Mouse (Mus musculus) heart, adult 2 months (tissue): ENCODE data around the gene Npnt. TPM values are rescaled to one million over a fixed set of nuclear protein-coding genes. Genes with fewer than 3 reads are reported as not detected.
A peak's percentile ranks its signal among the peaks of the same experiment; 100 is the strongest.

Experiments
- DNase-seq, 2 experiments: peaks; one replicate each; pipeline ENCODE4 v3.0.0; 2021
- H3K27ac ChIP-seq: fragments of 200-600 bp; 2 replicates; pipeline ENCODE4 v1.8.1; 2022
- H3K27me3 ChIP-seq: fragments of 200-500 bp; 2 replicates; pipeline ENCODE4 v1.6.1; 2012; ENCODE audit warnings: mild to moderate bottlenecking, low read length, inconsistent platforms, mixed read lengths; ENCODE audit not compliant: control insufficient read depth, insufficient read depth
- H3K36me3 ChIP-seq: fragments of 200-500 bp; 2 replicates; pipeline ENCODE4 v1.6.1; 2012; ENCODE audit warnings: low read length, inconsistent platforms; ENCODE audit not compliant: control insufficient read depth, insufficient read depth
- H3K4me1 ChIP-seq: fragments of 200-500 bp; 2 replicates; pipeline ENCODE4 v1.6.1; 2011; ENCODE audit warnings: low read length; ENCODE audit not compliant: control insufficient read depth, insufficient read depth
- H3K4me3 ChIP-seq: fragments of 200-600 bp; 2 replicates; pipeline ENCODE4 v1.8.1; 2022
- H3K79me2 ChIP-seq: fragments of 200-500 bp; replicated peaks from 2 replicates; pipeline ENCODE4 v1.6.1; 2012; ENCODE audit warnings: mild to moderate bottlenecking, inconsistent platforms, low read length, moderate library complexity, mixed read lengths; ENCODE audit not compliant: control insufficient read depth, insufficient read depth
- H3K9ac ChIP-seq: fragments of 200-500 bp; 2 replicates; pipeline ENCODE4 v1.6.1; 2012; ENCODE audit warnings: low read depth, mild to moderate bottlenecking, control low read depth, inconsistent platforms, low read length, mixed read lengths
- CTCF ChIP-seq: fragments of 200-600 bp; IDR thresholded peaks from 2 replicates; pipeline ENCODE4 v1.8.1; 2022; ENCODE audit warnings: antibody characterized with exemption, mild to moderate bottlenecking, moderate library complexity
- EP300 ChIP-seq: fragments of 200-500 bp; IDR thresholded peaks from 2 replicates; pipeline ENCODE4 v1.6.1; 2011; ENCODE audit warnings: low read depth, low read length, control low read depth; ENCODE audit not compliant: insufficient read depth
- POLR2A ChIP-seq: fragments of 200-500 bp; IDR thresholded peaks from 2 replicates; pipeline ENCODE4 v1.6.1; 2011; ENCODE audit warnings: mild to moderate bottlenecking, low read depth, low read length, control low read depth; ENCODE audit not compliant: insufficient read depth
- WGBS: fragments of 180-500 bp; shearing (Covaris S2); methylation state at CpG from one replicate; pipeline ENCODE4 v1.1.7; 2018; 5-methylcytosine and 5-hydroxymethylcytosine counted together
- intact Hi-C: fragments of 180-260 bp; cut with DNase I; formaldehyde crosslinking; loops from one replicate; pipeline ENCODE4 v1.15.1; 2025
- polyA plus RNA-seq: library from polyadenylated mRNA; depleted of rRNA; stranded (reverse); fragments of >200 nt; gene quantifications from 2 replicates; pipeline ENCODE4 v1.2.3, GENCODE M21; 2012
- total RNA-seq, 2 experiments: library from RNA; stranded (reverse); gene quantifications; 2 replicates each; pipeline ENCODE4 v1.2.3; 2021

The Npnt gene
- total and polyA plus RNA-seq, 3 experiments, result 3.1 to 6.7 (median 4.5) TPM

- no peak overlapping the region for H3K4me3 ChIP-seq
- H3K79me2 ChIP-seq, result no peaks in the 10 kb centered on the region
- no peaks in the 10 kb centered on the region for H3K27me3 ChIP-seq
- H3K4me1 ChIP-seq, result no peaks in the 10 kb centered on the region
- no peak overlapping the region for H3K9ac ChIP-seq
- TF ChIP-seq POLR2A (no peak), EP300 (no peak), CTCF (no peak)
- intact Hi-C loops, result no loop called here
- no peak for DNase-seq
- H3K27ac ChIP-seq, result no peak overlapping the region
- no peaks in the 10 kb centered on the region for H3K36me3 ChIP-seq
- WGBS, result 95% methylated on average over 11 of the region's 11 CpGs
Observed at GRCm38 (mm10) chr3:132903386-132903785, 46.7 kb downstream of the Npnt start.

DNA sequence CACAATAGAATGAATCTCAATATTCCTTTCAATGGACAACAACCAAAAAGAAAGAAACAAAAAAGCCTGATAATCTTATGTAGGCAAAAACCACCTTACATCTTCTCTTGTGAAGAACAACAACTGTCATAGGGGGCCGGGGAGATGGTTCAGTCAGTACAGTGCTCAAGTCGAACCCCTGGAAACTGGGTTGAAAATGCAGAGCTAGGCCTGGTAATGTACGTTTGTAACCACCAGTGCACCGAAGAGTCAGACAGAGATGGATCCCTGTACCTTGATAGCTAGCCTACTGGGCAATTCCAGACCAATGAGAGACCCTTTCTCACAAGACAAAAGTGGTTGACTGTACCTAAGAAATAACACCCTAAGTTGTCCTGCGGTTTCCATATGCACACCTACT is 47.2 kb downstream of the Npnt start:
- no peaks in the 10 kb centered on the region for H3K36me3 ChIP-seq
- intact Hi-C loops, result no loop called here
- 92% methylated on average over 5 of the region's 5 CpGs for WGBS

GRCm38 (mm10) chr3:132902206-132902605 is 47.9 kb downstream of the Npnt start:
- intact Hi-C loops, result no loop called here
- 56% methylated on average over 6 of the region's 6 CpGs for WGBS
- Histone ChIP-seq H3K9ac (no peak overlapping the region), H3K79me2 (no peaks in the 10 kb centered on the region), H3K36me3 (no peaks in the 10 kb centered on the region), H3K27ac (no peak overlapping the region), H3K4me1 (no peaks in the 10 kb centered on the region), H3K27me3 (no peaks in the 10 kb centered on the region), H3K4me3 (no peak overlapping the region)
- no peak for DNase-seq
- no peak for TF ChIP-seq POLR2A
- no peak for TF ChIP-seq CTCF
- TF ChIP-seq EP300, result no peak

More for the DNA sequence above, 47.2 kb downstream of the Npnt start:
- Histone ChIP-seq H3K4me3 (no peak overlapping the region), H3K79me2 (no peaks in the 10 kb centered on the region), H3K27me3 (no peaks in the 10 kb centered on the region), H3K4me1 (no peaks in the 10 kb centered on the region), H3K9ac (no peak overlapping the region), H3K27ac (no peak overlapping the region)
- TF ChIP-seq CTCF, result no peak
- no peak for TF ChIP-seq EP300
- TF ChIP-seq POLR2A, result no peak
- no peak for DNase-seq

- Histone ChIP-seq H3K9ac (no peak overlapping the region), H3K4me1 (no peaks in the 10 kb centered on the region; the same call in 1 of the 2 replicates), H3K36me3 (no peaks in the 10 kb centered on the region), H3K79me2 (no peaks in the 10 kb centered on the region), H3K27ac (no peak overlapping the region), H3K4me3 (no peak overlapping the region), H3K27me3 (no peaks in the 10 kb centered on the region)
- TF ChIP-seq POLR2A (no peak), CTCF (no peak), EP300 (no peak)
- whole genome bisulfite sequencing, result 90% methylated on average over 4 of the region's 4 CpGs
- intact Hi-C loops, result no loop called here
- no peak for DNase-seq
Observed at GRCm38 (mm10) chr3:132897891-132898290, 52.2 kb downstream of the Npnt start.

- no peak for TF ChIP-seq EP300
- no peak for TF ChIP-seq POLR2A
- no peak for TF ChIP-seq CTCF
- WGBS, result 84% methylated on average over 5 of the region's 5 CpGs
- Histone ChIP-seq H3K79me2 (no peaks in the 10 kb centered on the region), H3K27ac (no peak overlapping the region), H3K27me3 (no peaks in the 10 kb centered on the region), H3K36me3 (no peaks in the 10 kb centered on the region), H3K4me1 (no peaks in the 10 kb centered on the region; the same call in 1 of the 2 replicates), H3K4me3 (no peak overlapping the region), H3K9ac (no peak overlapping the region)
- DNase-seq, result no peak
- intact Hi-C loops, result no loop called here
Observed at GRCm38 (mm10) chr3:132897390-132897789, 52.7 kb downstream of the Npnt start.

DNA sequence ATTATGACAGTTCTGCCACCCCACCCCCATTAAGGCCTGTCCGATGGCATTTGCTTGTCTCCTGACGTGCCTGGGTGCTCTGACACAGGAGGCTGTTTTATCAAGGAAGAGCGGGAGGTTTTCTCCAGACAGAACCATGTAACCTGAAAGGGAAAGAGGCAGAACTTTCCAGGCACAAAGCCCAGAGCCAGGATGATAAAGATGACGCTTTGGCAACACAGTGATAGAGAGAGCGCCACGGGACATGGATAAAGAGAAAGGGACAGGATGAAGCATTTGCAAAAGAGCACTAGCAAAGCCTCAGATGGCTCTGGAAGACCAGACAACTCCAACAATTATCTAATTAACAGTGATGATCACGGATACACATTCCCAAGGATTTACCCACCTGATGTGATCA is 56.0 kb downstream of the Npnt start:
- DNase-seq, result peak in 1 of 2 experiments; percentile 13
- H3K27ac ChIP-seq, result no peak overlapping the region
- intact Hi-C loops, result no loop called here
- H3K27me3 ChIP-seq, result no peaks in the 10 kb centered on the region
- 24% methylated on average over 7 of the region's 7 CpGs for WGBS
- H3K9ac ChIP-seq, result no peak overlapping the region
- H3K4me3 ChIP-seq, result no peak overlapping the region
- H3K36me3 ChIP-seq, result no peaks in the 10 kb centered on the region
- no peaks in the 10 kb centered on the region; the same call in 1 of the 2 replicates for H3K4me1 ChIP-seq
- TF ChIP-seq CTCF (no peak), POLR2A (no peak), EP300 (no peak)
- H3K79me2 ChIP-seq, result no peaks in the 10 kb centered on the region
